Mouse (Mus musculus) forebrain, embryonic 12.5 days (tissue): ENCODE measurements at regions not wholly inside any gene's neighbourhood (a gene's known extent, or its start where the extent isn't known, plus 50 kb on each side); places are given as distances from the start of the nearest gene placed in this dataset.
A peak's percentile ranks its signal among the peaks of the same experiment; 100 is the strongest.

Experiments used
- ATAC-seq: fragments of 200-750 bp; cut with Nextera tagmentation; 2 replicates; pipeline ENCODE4 v1.8.0; 2017; ENCODE audit warnings: moderate TSS enrichment; ENCODE audit not compliant: low FRiP score
- H3K27ac ChIP-seq: fragments of 300-500 bp; sonication (generic); 2 replicates; pipeline ENCODE4 v1.5.1; 2016; ENCODE audit warnings: mild to moderate bottlenecking
- H3K27me3 ChIP-seq: fragments of 300-500 bp; sonication (generic); 2 replicates; pipeline ENCODE4 v1.6.1; 2016; ENCODE audit warnings: mild to moderate bottlenecking
- H3K36me3 ChIP-seq: fragments of 300-500 bp; sonication (generic); replicated peaks from 2 replicates; pipeline ENCODE4 v1.6.1; 2016; ENCODE audit warnings: mild to moderate bottlenecking
- H3K4me1 ChIP-seq: fragments of 300-500 bp; sonication (generic); 2 replicates; pipeline ENCODE4 v1.6.1; 2016
- H3K4me2 ChIP-seq: fragments of 300-500 bp; sonication (generic); 2 replicates; pipeline ENCODE4 v1.6.1; 2016; ENCODE audit warnings: mild to moderate bottlenecking, moderate library complexity
- H3K4me3 ChIP-seq: fragments of 300-500 bp; sonication (generic); replicated peaks from 2 replicates; pipeline ENCODE4 v1.5.1; 2016; ENCODE audit warnings: mild to moderate bottlenecking
- H3K9ac ChIP-seq: fragments of 300-500 bp; sonication (generic); 2 replicates; pipeline ENCODE4 v1.6.1; 2016; ENCODE audit warnings: mild to moderate bottlenecking
- H3K9me3 ChIP-seq: fragments of 300-500 bp; sonication (generic); 2 replicates; pipeline ENCODE4 v1.6.1; 2016
- WGBS: fragments of 180-500 bp; shearing (Covaris S2); methylation state at CpG from one replicate; pipeline ENCODE4 v1.1.7; 2016; 5-methylcytosine and 5-hydroxymethylcytosine counted together

- no peak overlapping the region for H3K4me2 ChIP-seq
- peaks cover 6% of the 10 kb centered on the region for H3K4me1 ChIP-seq
- H3K36me3 ChIP-seq = no peaks in the 10 kb centered on the region
- no peak overlapping the region for H3K27ac ChIP-seq
- ATAC-seq = no peak
- no peak overlapping the region for H3K9ac ChIP-seq
- H3K27me3 ChIP-seq = no peaks in the 10 kb centered on the region
- no peak overlapping the region for H3K4me3 ChIP-seq
- WGBS = 86% methylated on average over 6 of the region's 6 CpGs
- no peaks in the 10 kb centered on the region for H3K9me3 ChIP-seq
Observed at GRCm38 (mm10) chr3:8731398-8731797, 878.5 kb downstream of the Zfp704 start.

GRCm38 (mm10) chr3:8721628-8722594 is 888.0 kb downstream of the Zfp704 start:
- H3K9me3 ChIP-seq = no peaks in the 10 kb centered on the region
- 0 out of 2 replicates have a peak, but pooled peaks cover 4% of the 10 kb centered on the region for H3K27me3 ChIP-seq
- no peak for ATAC-seq
- no peak overlapping the region for H3K4me2 ChIP-seq
- 70% methylated on average over 4 of the region's 4 CpGs for WGBS
- peaks cover 32% of the 10 kb centered on the region for H3K4me1 ChIP-seq
- no peak overlapping the region for H3K9ac ChIP-seq
- H3K4me3 ChIP-seq = no peak overlapping the region
- no peak overlapping the region for H3K27ac ChIP-seq
- no peaks in the 10 kb centered on the region for H3K36me3 ChIP-seq

- Histone ChIP-seq H3K27me3 (0 out of 2 replicates have a peak, but pooled peaks cover 6% of the 10 kb centered on the region), H3K4me3 (no peak overlapping the region), H3K9ac (no peak overlapping the region), H3K4me1 (peaks cover 36% of the 10 kb centered on the region), H3K9me3 (no peaks in the 10 kb centered on the region), H3K27ac (no peak overlapping the region), H3K36me3 (no peaks in the 10 kb centered on the region), H3K4me2 (no peak overlapping the region)
- ATAC-seq = no peak
- 55% methylated on average over 7 of the region's 7 CpGs for WGBS
Observed at GRCm38 (mm10) chr3:8720586-8721100, 889.2 kb downstream of the Zfp704 start.

GRCm38 (mm10) chr3:8718206-8718605 is 891.7 kb downstream of the Zfp704 start:
- Histone ChIP-seq H3K9me3 (no peaks in the 10 kb centered on the region), H3K4me3 (no peak overlapping the region), H3K27ac (peak overlapping the region; percentile 80), H3K36me3 (no peaks in the 10 kb centered on the region), H3K4me2 (peak overlapping the region; percentile 61), H3K27me3 (0 out of 2 replicates have a peak, but pooled peaks cover 9% of the 10 kb centered on the region), H3K9ac (no peak overlapping the region), H3K4me1 (peaks cover 30% of the 10 kb centered on the region)
- 4% methylated on average over 9 of the region's 9 CpGs for WGBS
- peak; percentile 34; the same call in 1 of the 2 replicates for ATAC-seq

GRCm38 (mm10) chr3:8717334-8717812 is 892.5 kb downstream of the Zfp704 start:
- H3K4me1 ChIP-seq = peaks cover 30% of the 10 kb centered on the region
- WGBS = under 1% methylated on average over 18 of the region's 18 CpGs
- peak overlapping the region; percentile 61 for H3K4me2 ChIP-seq
- no peaks in the 10 kb centered on the region for H3K36me3 ChIP-seq
- 0 out of 2 replicates have a peak, but pooled peaks cover 9% of the 10 kb centered on the region for H3K27me3 ChIP-seq
- ATAC-seq = peak; percentile 87
- peak overlapping the region; percentile 80 for H3K27ac ChIP-seq
- H3K4me3 ChIP-seq = peak overlapping the region; percentile 33
- no peaks in the 10 kb centered on the region for H3K9me3 ChIP-seq
- peak overlapping the region; percentile 47; the same call in 1 of the 2 replicates for H3K9ac ChIP-seq
